Mouse (Mus musculus): ENCODE measurements around the gene Klk5. TPM values are rescaled to one million over a fixed set of nuclear protein-coding genes. Genes with fewer than 3 reads are reported as not detected.

Klk5 gene
- polyA plus RNA-seq, 1 experiment from 2014 or later: not detected

- H3K4me1 ChIP-seq: no peaks in the 10 kb centered on the region
- no peak for DNase-seq (ENCODE audit: low spot score)
- H3K9me3 ChIP-seq (replicated peaks): no peaks in the 10 kb centered on the region
- H3K36me3 ChIP-seq: no peaks in the 10 kb centered on the region
- 90% methylated on average over 6 of the region's 6 CpGs for WGBS
- no peak overlapping the region for H3K27ac ChIP-seq
- no peaks in the 10 kb centered on the region for H3K27me3 ChIP-seq (ENCODE audit: low read depth, poor library complexity, severe bottlenecking)
- no peak overlapping the region for H3K4me3 ChIP-seq
Observed at GRCm38 (mm10) chr7:43851616-43852015, 9.8 kb downstream of the Klk5 start.

- H3K9me3 ChIP-seq (replicated peaks): no peaks in the 10 kb centered on the region
- H3K4me3 ChIP-seq: no peak overlapping the region
- no peak for DNase-seq (ENCODE audit: low spot score)
- no peaks in the 10 kb centered on the region for H3K36me3 ChIP-seq
- 88% methylated on average over 9 of the region's 9 CpGs for WGBS
- H3K27me3 ChIP-seq (ENCODE audit: low read depth, poor library complexity, severe bottlenecking): no peaks in the 10 kb centered on the region
- H3K4me1 ChIP-seq: no peaks in the 10 kb centered on the region
- no peak overlapping the region for H3K27ac ChIP-seq
Observed at GRCm38 (mm10) chr7:43854642-43855380, 13.0 kb downstream of the Klk5 start.

DNA sequence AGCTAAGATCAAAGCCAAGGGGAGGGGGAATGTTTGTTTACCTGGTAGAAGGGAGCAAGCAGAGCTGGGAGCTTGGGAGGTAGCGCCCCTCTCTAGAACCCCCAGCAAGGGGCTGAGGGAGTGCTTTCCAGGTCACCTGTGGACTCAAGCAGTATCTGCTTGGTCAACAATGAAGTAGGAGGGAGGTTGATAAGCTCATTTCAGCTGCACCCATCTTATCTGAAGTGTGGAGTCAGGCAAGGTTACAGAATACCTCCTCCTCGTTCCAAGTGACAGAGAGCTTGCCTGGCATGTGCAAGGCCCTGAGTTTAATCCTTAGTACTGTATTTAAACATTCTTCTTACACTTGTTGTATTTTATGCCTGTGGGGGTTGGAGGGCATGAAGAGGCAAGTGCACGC, 13.9 kb downstream of the Klk5 start:
- H3K4me1 ChIP-seq: no peaks in the 10 kb centered on the region
- no peak for DNase-seq (ENCODE audit: low spot score)
- no peaks in the 10 kb centered on the region for H3K27me3 ChIP-seq (ENCODE audit: low read depth, poor library complexity, severe bottlenecking)
- H3K4me3 ChIP-seq: no peak overlapping the region
- no peaks in the 10 kb centered on the region for H3K36me3 ChIP-seq
- H3K27ac ChIP-seq: no peak overlapping the region
- no peaks in the 10 kb centered on the region for H3K9me3 ChIP-seq (replicated peaks)
- WGBS: 69% methylated on average over 3 of the region's 3 CpGs

GRCm38 (mm10) chr7:43856307-43856706, 14.5 kb downstream of the Klk5 start:
- H3K27ac ChIP-seq: no peak overlapping the region
- no peaks in the 10 kb centered on the region for H3K36me3 ChIP-seq
- WGBS: 87% methylated on average over 7 of the region's 7 CpGs
- no peak for DNase-seq (ENCODE audit: low spot score)
- no peaks in the 10 kb centered on the region for H3K27me3 ChIP-seq (ENCODE audit: low read depth, poor library complexity, severe bottlenecking)
- no peak overlapping the region for H3K4me3 ChIP-seq
- no peaks in the 10 kb centered on the region for H3K9me3 ChIP-seq (replicated peaks)
- H3K4me1 ChIP-seq: no peaks in the 10 kb centered on the region

- no peak overlapping the region for H3K27ac ChIP-seq
- no peaks in the 10 kb centered on the region for H3K9me3 ChIP-seq (replicated peaks)
- DNase-seq (ENCODE audit: low spot score): no peak
- no peak overlapping the region for H3K4me3 ChIP-seq
- no peaks in the 10 kb centered on the region for H3K4me1 ChIP-seq
- WGBS: 93% methylated on average over 12 of the region's 12 CpGs
- H3K36me3 ChIP-seq: no peaks in the 10 kb centered on the region
- no peaks in the 10 kb centered on the region for H3K27me3 ChIP-seq (ENCODE audit: low read depth, poor library complexity, severe bottlenecking)
Observed at GRCm38 (mm10) chr7:43857501-43857900, 15.7 kb downstream of the Klk5 start.

- no peaks in the 10 kb centered on the region for H3K36me3 ChIP-seq
- WGBS: 87% methylated on average over 8 of the region's 8 CpGs
- no peaks in the 10 kb centered on the region for H3K27me3 ChIP-seq (ENCODE audit: low read depth, poor library complexity, severe bottlenecking)
- no peak overlapping the region for H3K4me3 ChIP-seq
- no peak for DNase-seq (ENCODE audit: low spot score)
- no peaks in the 10 kb centered on the region for H3K4me1 ChIP-seq
- no peak overlapping the region for H3K27ac ChIP-seq
- H3K9me3 ChIP-seq (replicated peaks): no peaks in the 10 kb centered on the region
Observed at GRCm38 (mm10) chr7:43860411-43860810, 18.6 kb downstream of the Klk5 start.

DNA sequence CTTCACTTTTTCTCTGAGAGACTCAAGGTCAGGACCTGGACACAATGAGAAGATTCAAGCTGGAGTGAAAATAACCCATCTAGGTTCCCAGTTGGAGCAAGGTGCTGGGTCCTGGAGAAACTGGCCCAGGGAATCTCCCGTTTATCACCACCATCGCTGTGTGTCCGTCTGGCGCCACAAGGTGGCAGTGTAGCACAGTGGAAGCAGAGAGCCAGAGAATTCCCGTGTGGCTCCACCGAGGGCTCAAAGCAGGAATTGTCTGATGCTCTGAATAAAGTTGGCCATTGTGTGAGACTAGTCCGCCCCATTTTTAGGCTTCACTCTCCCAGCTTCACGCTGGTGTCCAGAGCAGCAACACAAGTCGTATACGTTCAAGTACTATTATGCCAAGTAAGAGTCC, 31.5 kb downstream of the Klk5 start:
- H3K9me3 ChIP-seq (replicated peaks): no peaks in the 10 kb centered on the region
- no peaks in the 10 kb centered on the region for H3K36me3 ChIP-seq
- 7% methylated on average over 10 of the region's 10 CpGs for WGBS
- no peak overlapping the region for H3K27ac ChIP-seq
- H3K4me3 ChIP-seq: no peak overlapping the region
- peaks cover 17% of the 10 kb centered on the region for H3K4me1 ChIP-seq
- peak; percentile 88 for DNase-seq (ENCODE audit: low spot score)
- H3K27me3 ChIP-seq (ENCODE audit: low read depth, poor library complexity, severe bottlenecking): no peaks in the 10 kb centered on the region

- H3K27ac ChIP-seq: no peak overlapping the region
- no peaks in the 10 kb centered on the region for H3K36me3 ChIP-seq
- H3K4me3 ChIP-seq: no peak overlapping the region
- H3K27me3 ChIP-seq (ENCODE audit: low read depth, poor library complexity, severe bottlenecking): no peaks in the 10 kb centered on the region
- WGBS: 67% methylated on average over 3 of the region's 3 CpGs
- DNase-seq (ENCODE audit: low spot score): no peak
- peaks cover 17% of the 10 kb centered on the region for H3K4me1 ChIP-seq
- H3K9me3 ChIP-seq (replicated peaks): no peaks in the 10 kb centered on the region
Observed at GRCm38 (mm10) chr7:43873674-43874073, 31.9 kb downstream of the Klk5 start.

- H3K4me3 ChIP-seq: no peak overlapping the region
- H3K27ac ChIP-seq: no peak overlapping the region
- H3K4me1 ChIP-seq: peaks cover 17% of the 10 kb centered on the region
- H3K36me3 ChIP-seq: no peaks in the 10 kb centered on the region
- 0 out of 2 replicates have a peak, but pooled peaks cover 1% of the 10 kb centered on the region for H3K27me3 ChIP-seq (ENCODE audit: low read depth, poor library complexity, severe bottlenecking)
- no peaks in the 10 kb centered on the region for H3K9me3 ChIP-seq (replicated peaks)
- WGBS: 76% methylated on average over 6 of the region's 6 CpGs
- DNase-seq (ENCODE audit: low spot score): no peak
Observed at GRCm38 (mm10) chr7:43874868-43875375, 33.2 kb downstream of the Klk5 start.

- no peak overlapping the region for H3K4me3 ChIP-seq
- WGBS: 77% methylated on average over 4 of the region's 4 CpGs
Observed at GRCm38 (mm10) chr7:43876444-43876843, 34.7 kb downstream of the Klk5 start.

DNA sequence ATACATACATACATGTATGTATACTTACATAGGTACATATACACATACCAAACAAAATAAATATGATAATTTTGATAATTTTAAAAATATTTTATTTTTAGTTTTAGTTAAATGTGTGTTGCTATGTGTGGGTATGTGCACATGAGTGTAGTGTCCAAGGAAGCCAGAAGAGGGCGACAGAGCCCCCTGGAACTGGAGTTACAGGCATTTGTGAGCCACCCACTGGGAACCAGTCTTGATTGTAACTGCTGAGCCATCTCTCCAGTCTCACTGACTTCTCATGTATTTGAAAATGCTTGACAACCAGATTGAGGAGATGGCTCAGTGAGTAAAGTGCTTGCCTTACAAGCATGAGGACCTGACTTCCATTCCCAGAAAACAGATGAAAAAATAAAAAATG, 36.5 kb downstream of the Klk5 start:
- Histone ChIP-seq H3K9me3 (replicated peaks) (no peaks in the 10 kb centered on the region), H3K36me3 (no peaks in the 10 kb centered on the region), H3K4me3 (no peak overlapping the region), H3K27me3 (ENCODE audit: low read depth, poor library complexity, severe bottlenecking) (peaks cover 21% of the 10 kb centered on the region; the same call in 1 of the 2 replicates), H3K4me1 (peaks cover 35% of the 10 kb centered on the region), H3K27ac (no peak overlapping the region)
- DNase-seq (ENCODE audit: low spot score): no peak
- WGBS: 59% methylated on average over 1 of the region's 1 CpGs

More at GRCm38 (mm10) chr7:43876444-43876843, 34.7 kb downstream of the Klk5 start:
- DNase-seq (ENCODE audit: low spot score): no peak
- Histone ChIP-seq H3K9me3 (replicated peaks) (no peaks in the 10 kb centered on the region), H3K27me3 (ENCODE audit: low read depth, poor library complexity, severe bottlenecking) (peaks cover 15% of the 10 kb centered on the region; the same call in 1 of the 2 replicates), H3K4me1 (peaks cover 24% of the 10 kb centered on the region), H3K36me3 (no peaks in the 10 kb centered on the region), H3K27ac (no peak overlapping the region)

DNA sequence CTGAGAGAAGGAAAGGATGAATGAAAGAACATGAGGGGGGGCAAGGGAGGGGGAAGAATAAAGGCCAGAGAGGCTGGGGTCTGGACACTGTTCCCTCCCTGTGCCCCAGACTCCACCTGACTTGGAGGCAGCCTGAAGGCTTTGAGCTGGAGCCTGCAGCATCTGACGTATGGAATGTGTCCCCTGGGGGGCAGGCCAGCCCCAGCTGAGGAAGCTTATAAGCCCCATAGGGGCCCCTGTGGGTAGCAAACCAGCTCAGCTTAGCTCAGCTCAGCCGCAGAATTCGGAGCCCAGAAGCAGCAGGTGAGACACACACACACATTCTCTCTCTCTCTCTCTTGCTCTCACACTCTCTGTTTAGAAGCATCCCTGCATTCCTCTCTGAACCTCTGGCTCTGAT, 39.1 kb downstream of the Klk5 start, which contains the start of gene Klk4:
Gene Klk4, plus strand, starts transcription at position 249 of the 400 bp plus-strand sequence.
- Histone ChIP-seq H3K36me3 (no peaks in the 10 kb centered on the region), H3K27me3 (ENCODE audit: low read depth, poor library complexity, severe bottlenecking) (peaks cover 21% of the 10 kb centered on the region; the same call in 1 of the 2 replicates), H3K4me3 (no peak within 1 kb of the TSS), H3K27ac (no peak within 1 kb of the TSS), H3K9me3 (replicated peaks) (no peaks in the 10 kb centered on the region), H3K4me1 (peaks cover 24% of the 10 kb centered on the region)
- no peak for DNase-seq (ENCODE audit: low spot score)
- 24% methylated on average over 3 of the region's 3 CpGs for WGBS

- Histone ChIP-seq H3K4me1 (peaks cover 24% of the 10 kb centered on the region), H3K4me3 (no peak overlapping the region), H3K27ac (no peak overlapping the region), H3K36me3 (no peaks in the 10 kb centered on the region), H3K9me3 (replicated peaks) (no peaks in the 10 kb centered on the region), H3K27me3 (ENCODE audit: low read depth, poor library complexity, severe bottlenecking) (peaks cover 21% of the 10 kb centered on the region; the same call in 1 of the 2 replicates)
- WGBS: 17% methylated on average over 4 of the region's 4 CpGs
- no peak for DNase-seq (ENCODE audit: low spot score)
Observed at GRCm38 (mm10) chr7:43882346-43882745, 40.6 kb downstream of the Klk5 start.
